Mouse (Mus musculus) NIH3T3 (cell line): ENCODE data around the gene Atp6v1fnb.

Source experiments
- DNase-seq: peaks from one replicate; pipeline ENCODE4 v3.0.0-alpha.2; 2012; ENCODE audit warnings: low read depth

The Atp6v1fnb gene

DNA sequence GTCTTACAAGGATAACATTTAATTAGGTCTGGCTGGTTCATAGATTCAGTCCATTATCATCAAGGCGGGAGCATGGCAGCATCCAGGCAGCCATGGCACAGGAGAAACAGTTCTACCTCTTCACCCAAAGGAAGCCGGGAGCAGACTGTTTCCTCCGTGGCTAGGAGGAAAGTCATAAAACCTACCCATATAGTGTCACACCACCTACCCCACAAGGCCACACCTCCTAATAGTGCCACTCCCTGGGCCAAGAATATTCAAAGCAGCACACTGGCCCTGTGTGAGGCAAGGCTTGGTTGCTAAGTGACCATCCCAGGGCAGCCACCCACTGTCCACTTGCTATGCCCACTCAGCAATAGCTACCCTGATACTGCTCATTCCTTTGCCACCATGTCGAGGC is at the start of gene Atp6v1fnb:
Gene Atp6v1fnb (plus strand): TSS at position 301 of the 400 bp plus-strand sequence.
- DNase-seq: no peak

DNA sequence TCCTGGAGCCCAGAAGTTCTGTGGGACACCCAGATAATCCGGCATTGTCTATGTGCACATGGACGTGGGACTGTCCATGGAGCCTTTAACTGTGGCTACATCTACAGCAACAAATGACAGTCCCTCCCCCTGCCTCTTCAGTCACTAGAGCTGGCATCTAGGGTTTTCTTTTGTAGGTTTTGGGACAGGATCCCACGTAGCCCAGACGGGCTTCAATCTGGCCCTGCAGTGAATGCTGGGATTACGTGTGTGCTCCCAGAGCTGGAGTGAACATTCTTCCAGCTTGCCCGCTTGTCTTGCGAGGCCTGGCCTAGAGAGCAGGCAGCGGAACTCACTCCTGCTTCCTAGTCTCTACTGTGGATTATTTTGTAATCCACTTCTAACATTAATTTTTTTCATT is 46.1 kb upstream of the Atp6v1fnb start:
- no peak for DNase-seq

DNA sequence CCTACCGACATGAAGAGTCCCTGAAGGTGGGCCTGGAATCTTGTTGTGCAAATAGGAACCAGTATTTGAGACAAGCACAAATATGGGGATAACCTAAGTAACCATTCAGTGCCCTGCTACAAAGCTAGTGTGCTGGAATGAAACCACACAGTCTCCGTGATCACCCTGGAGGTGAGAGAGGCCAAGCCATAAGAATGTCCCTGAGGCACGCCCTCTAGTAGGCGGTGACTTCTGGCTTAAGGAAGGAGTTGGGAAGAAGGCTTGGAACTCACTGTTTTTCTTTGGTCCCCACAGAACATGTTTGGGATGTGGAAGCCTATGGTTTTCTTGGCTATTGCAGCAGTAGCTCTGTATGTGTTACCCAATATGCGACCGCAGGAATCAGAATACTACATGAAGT is 44.9 kb upstream of the Atp6v1fnb start:
- no peak for DNase-seq

DNA sequence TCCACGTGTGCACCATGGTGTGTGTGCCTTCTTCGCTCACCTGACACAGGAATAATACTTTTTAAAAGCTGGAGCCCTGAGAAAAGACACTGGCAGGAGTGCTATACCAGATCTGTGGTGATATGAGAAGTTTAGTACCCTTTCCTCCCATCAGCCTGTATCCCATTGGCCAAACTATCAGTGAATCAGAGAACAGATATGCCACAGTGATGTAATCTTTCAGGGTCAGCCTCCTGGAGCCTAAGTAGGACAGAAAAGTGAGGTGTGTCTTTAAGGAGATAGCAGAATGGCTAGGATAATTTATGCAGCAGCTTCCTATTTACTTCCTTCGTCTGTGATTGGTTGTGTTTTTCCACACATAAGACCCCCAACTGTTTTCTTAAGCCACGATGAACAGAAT is 43.1 kb upstream of the Atp6v1fnb start:
- peak; percentile 39 for DNase-seq

DNA sequence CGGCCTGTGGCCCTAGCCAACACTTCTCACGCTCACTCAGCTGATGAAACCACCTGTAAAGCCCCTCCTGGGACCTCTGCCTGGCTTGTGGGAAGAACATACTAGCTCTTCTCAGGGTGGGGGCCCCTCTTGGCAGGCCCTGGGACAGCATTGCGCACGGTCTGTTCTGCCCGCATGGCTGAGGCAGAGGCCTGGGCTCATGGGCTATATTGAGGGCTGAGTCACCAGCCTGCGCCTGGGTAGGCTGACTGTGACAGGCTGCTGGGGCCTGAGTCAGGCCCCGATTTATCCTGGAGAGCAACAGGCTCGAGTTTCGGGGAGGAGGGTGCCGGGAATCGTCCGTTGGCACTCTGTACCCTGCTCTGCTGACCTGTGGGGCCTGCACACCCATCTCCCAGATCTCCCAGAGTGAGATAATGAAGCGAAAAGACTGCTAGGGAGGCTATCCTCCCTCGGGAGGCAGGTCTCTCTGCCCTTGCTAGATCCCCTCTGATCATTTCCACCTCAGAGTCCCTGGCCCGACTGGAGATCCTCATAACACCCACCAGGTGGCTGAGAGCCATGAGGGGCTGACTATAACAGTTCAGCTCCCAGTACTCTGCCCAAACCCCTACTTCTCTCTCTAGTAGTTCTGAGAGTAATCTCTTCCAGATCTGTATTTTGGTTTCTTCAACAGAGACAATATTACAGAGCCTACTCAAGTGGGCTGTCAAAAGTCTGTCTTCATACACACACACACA is 40.4 kb upstream of the Atp6v1fnb start:
- DNase-seq: peak; percentile 91

DNA sequence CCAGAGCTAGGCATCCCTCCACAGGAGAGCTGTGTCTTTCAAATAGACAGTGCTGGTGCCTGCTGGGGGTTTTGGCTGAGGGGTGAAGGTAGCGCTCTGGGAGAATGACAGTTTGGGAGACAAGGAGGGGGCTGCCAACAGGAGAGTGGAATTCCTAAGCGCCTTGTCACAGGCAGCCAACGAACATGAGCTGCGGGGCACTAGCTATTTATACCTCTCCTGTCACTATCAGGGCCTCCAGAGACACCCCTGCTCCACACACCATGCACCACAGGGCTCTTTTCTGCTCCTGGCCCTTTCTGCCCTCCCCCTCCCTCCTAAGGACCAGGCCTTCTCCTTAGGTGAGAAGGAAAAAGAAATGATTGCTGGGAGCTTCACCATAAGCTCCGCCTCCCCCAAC is 39.8 kb upstream of the Atp6v1fnb start:
- peak; percentile 65 for DNase-seq

DNA sequence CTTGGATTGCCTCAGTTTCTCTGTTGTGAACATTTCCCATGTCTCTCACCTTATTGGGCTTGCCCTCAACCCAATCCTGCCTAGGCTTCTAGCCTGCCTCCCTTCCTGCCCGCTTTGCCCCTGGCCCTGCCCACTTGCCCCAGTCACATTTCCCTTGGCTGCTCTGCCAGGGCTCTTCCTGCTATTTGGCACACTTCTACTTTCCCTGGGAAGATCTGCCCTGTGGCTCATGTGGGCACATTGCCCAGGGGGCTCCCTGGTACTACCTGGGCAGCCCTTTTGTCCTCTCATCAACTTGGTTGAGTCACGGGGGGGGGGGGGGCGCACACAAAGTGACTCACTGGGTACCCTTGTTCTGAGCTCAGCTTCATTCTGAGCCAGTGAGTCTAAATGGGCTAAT is 39.1 kb upstream of the Atp6v1fnb start:
- DNase-seq: peak; percentile 65

DNA sequence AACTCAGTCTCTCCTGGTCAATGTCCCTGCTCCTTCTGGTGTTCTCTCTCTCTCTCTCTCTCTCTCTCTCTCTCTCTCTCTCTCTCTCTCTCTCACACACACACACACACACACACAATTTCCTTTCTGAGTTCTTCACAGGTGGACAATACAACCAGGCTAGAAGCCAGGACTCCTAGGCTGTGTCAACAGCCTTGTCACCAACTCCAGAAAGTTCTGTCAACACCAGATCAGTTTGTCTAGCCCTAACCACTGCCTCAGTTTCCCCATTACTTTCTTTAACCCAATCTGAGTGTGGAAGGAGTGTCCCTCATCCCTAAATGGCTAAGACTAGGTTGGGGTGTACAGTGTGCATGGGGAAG is 38.6 kb upstream of the Atp6v1fnb start:
- no peak for DNase-seq

DNA sequence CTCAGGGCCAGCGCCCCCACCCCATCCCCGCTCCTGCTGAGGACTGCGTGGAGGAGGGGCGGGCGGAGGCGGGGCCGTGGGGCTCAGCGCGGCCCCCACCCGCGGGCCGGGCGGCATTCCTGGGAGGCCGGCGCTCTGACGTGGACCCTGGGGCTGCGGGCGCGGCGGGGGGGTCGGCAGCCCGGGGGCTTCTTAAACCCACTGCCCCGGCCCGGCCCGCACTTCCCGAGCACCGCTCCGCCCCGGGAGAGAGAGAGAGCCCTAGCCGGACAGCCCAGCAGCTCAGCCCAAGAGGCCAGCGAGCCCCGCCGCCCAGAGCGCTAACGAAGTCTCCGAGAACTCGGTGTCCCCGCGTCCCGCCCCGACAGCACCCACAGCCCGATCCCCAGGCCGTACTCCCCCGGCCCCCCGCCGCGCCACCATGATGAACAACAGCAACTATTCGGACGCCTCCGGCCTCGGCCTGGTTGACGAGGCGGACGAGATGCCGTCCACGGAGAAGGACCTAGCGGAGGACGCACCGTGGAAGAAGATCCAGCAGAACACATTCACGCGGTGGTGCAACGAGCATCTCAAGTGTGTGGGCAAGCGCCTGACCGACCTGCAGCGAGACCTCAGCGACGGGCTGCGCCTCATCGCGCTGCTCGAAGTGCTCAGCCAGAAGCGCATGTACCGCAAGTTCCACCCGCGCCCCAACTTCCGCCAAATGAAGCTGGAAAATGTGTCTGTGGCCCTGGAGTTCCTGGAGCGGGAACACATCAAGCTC is 38.0 kb upstream of the Atp6v1fnb start, which contains the start of gene Flnc:
Gene Flnc (plus strand): TSS at position 219 of the 766 bp plus-strand sequence.
- peak; percentile 88 for DNase-seq

DNA sequence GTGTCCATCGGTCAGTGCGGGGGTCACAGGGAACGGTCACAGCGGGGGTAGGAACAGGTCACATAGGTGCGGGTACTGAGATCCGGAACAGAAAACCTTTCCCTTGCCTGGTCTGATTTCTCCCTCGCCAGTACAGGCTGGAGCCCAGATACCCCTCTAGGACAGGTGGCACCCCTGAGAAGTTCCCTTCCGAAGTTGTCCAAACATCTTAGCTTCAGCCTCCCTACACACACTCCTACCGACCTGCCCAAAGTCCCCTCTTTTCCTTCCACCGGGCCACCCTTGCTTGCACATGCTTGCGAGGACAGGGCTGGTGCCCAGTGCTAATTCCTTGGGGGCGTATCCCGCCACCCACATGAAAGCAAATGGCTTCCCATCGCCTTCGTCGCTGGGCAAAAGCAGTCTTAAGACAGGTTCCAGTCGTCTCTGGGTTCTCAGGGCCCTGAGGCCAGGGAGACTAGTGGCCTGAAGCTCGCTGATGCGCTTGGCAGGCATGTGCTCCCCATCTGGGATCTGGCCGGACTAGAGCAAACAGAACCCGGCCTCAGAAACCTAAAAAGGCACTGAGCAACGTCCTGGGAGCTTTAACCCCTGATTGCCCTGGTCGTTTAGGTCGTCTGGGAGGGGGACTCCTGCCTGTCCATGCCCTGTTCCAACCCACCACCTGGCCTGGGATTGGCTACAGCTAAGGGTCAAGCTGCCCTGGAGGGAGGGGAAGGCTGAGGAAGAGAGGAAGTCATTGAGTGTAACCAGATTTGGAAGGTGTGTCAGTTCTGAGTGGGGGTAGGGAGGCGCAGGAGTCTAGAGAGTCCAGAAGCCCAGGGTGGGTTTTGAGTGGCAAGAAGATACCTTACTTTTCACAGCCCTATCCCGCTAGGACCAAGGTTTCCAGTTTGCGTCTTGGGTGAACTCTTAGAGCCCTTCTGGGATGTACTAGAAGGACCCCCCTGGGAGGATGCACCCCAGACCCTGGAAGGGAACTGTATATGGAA is 37.1 kb upstream of the Atp6v1fnb start:
- DNase-seq: peak; percentile 71

DNA sequence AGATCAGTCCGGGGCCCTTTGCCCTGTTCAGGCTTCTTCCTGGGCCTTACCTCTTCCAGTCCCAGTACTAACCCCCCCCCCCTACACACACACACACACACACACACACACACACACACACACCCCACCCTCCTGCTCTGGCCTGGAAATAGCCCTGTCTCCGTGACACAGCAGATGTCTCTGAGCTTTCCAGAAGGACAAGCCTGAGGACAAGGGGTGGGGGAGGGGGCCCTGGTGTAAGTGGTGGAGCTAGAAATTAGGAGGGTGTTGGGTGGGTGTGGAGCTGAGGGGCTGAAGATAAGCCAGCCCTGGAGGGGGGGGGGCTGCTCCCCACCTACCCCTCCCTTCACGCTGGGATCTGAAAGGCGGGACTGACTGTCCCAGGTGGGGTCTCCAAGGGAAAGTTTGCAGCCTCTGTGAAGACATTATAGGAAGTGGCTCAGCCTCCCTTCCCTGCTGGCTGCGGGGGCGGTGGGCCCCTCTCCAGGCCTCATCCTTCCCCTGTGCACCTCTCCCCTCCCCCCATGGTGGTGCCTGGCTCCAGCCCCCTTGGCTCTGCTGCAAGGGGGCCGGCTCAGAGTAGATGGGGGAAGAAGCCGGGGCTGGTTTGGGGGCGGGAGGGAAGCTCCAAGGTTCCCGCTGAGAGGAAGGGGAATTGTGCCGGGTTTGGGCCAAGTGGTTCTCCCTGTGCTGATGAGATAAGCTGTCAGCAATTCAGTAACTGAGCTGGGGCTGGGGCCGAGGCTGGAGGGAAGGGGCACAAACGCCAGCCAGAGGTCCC is 36.1 kb upstream of the Atp6v1fnb start:
- peak; percentile 89 for DNase-seq

DNA sequence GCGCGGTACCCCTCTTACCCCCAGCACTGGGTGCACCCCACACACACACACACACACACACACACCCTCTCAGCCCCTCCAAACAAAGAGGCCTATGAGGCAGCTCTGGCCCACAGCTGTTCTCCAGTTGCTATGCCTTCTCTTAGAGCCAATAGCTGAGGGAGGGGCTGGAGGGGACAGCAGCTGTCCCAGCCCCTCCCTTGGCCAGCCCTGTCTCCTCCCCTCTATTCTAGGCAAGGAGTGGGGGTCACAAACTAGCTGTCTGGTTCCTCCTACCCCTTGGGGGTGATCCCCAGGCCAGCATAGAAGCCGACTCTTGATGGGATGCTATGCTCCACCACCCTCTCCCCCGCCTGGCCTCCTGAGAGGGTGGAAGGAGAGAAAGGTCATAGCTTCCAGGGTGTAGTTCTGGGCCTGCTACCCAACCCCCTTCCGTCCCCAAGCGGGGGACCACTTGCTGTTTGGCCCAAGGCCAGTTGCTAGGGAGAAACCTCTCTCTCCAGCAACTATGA is 35.2 kb upstream of the Atp6v1fnb start:
- DNase-seq: peak; percentile 69

DNA sequence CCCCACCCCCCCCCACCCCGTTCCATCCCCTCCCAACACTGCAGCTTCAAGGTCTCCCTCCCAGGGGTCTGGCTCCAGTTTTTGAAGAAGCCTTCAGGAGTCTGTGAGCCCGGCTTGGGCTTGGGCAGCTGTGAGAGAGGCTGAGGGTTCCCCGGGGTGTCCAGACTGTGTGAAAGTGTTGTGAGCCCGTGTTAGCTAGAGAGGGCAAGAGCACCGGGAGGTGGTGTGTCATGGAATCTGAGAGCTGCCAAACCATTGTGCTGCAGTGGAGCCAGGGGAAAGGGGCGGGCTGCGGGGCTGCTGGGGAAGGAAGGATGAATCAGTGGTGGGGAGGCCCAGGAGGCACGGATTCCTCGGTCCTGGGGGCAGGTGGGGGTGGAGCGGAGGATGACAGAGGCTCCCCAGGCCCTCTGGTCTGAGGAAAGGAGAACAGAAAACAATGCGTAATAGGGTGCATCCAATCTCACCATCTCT is 34.7 kb upstream of the Atp6v1fnb start:
- peak; percentile 96 for DNase-seq

DNA sequence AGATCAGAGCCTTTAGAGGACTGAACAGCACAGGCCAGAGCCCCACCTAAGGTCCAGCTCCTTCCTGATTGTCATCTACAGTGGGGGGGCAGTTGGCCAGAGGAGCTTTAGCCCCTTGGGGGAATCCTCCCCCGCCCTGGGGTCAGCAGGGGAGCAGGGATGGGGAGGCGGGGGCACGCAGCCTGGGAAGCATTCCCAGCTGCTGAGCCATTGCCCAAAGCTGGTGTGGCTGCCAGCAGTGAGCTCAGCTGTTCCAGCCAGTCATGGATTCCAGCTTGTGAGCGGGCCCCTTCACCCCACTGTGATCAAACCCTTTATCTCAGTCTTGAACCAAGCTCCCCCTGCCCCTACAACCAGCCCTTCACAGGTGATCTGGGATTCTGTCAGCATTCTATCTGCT is 32.0 kb upstream of the Atp6v1fnb start:
- DNase-seq: peak; percentile 75

DNA sequence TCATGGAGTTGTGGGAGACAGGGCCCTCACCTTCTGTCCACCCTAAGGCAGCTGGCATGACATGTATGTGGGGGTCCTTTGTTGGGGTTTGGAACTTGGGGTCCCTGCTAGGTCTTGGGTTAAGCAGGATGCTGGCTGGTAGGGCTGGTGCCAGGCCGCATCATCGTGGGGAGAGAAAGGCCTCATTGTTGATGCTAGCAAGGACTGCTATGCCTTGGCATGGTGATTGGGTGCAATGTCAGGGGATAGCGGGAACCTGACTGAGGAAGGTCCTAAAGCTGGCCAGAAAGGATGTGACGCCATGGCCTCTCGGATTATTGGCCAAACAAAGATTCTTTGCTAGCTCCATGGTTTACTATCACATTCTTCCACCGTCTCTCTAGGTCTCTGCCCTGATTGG is 31.4 kb upstream of the Atp6v1fnb start:
- no peak for DNase-seq

DNA sequence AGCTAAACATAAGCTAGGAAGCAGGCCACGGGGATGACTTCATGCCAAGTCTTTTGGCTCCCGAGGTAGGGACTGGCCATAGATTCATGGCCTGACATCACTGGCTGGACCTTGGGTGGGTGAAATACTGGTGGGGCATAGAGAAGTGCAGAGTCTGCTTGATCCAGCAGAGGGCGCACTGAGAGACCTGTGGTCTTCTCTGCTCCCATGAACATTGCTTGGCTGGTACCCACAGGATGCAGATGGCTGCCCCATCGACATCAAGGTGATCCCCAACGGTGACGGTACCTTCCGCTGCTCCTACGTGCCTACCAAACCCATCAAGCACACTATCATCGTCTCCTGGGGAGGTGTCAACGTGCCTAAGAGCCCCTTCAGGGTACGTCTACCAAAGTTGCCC is 26.5 kb upstream of the Atp6v1fnb start:
- peak; percentile 79 for DNase-seq

DNA sequence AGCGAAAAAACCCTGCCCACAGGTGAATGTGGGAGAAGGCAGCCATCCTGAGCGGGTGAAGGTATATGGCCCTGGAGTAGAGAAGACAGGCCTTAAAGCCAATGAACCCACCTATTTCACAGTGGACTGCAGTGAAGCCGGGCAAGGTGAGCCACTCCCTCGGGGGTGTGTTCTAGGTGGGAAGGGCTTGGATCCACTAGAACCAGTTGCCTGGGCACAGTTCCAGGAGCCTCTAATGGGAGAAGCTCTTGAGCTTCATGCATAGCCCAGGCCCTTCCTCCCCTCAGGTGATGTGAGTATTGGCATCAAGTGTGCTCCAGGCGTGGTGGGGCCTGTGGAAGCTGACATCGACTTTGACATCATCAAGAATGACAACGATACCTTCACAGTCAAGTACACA is 25.9 kb upstream of the Atp6v1fnb start:
- DNase-seq: peak; percentile 43

DNA sequence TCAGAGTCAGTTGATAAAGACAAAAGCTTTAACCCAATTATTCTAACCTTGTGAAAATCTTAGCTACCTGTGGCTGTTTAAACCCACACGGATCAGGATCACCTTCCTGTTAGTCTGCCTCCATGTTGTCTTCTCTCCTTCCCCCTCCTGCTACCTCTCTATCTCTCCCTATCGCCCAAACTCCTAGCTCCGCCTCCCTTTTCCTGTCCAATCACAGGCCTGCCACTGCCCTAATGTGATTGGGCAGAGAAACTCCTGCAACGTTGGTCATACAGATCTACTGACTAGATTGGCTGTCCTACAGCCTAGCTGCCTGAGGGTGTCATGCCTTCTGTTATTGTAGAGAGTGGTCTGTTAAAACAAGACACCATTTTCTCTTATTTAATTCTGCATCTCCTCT is 21.4 kb upstream of the Atp6v1fnb start:
- peak; percentile 38 for DNase-seq

DNA sequence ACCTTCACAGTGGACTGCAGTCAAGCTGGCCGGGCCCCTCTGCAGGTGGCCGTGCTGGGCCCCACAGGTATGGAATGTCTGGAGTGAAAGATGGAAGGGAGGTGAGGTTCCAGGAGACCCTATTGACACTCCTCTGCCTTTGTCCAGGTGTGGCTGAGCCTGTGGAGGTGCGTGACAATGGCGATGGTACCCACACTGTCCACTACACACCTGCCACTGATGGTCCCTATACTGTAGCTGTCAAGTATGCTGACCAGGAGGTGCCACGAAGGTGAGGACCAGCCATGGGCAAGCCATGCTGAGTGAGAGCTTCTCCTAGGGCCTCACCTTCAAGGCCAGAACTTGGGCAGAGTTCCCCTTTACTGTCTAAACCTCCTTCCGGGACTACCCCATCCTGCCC is 20.6 kb upstream of the Atp6v1fnb start:
- no peak for DNase-seq

DNA sequence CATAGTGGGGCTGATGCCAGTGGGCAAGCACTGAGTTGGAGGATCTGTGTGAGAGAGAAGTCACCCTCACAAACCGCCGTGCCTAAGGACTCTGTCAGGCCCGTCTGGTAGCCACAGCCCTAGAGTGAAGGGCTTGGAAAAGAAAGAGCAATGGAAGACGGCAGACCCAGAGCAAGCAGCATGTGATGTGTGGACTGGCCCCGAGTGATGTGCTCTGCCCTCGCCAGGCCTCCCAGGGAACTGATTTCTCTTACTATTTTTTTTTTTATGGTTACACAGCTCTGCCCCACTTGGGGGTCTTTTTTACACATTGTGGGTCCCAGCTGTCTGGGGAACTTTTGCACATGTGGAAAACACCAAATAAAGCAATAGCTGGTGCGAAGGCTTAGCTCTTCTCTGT is 9.7 kb upstream of the Atp6v1fnb start:
- DNase-seq: peak; percentile 24

DNA sequence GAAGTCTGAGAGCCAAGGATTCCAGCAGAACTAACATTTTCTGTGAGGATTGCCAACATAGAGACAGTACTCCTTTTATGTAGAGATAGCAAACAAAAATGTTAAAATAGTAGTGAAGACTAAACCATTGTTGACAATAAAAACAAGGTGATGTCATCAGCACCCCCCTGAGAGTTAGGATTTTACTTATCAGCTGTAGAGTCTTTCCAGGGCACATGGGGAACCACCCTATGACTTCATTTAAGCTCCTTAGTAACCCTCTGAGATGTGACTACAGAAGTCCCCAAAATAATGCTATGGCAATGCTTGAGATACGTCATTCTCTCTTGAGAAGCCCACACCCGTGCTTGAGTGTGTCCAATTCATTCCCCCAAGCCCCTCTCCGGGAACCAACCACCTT is 7.8 kb upstream of the Atp6v1fnb start:
- DNase-seq: no peak
